Mouse (Mus musculus): ENCODE measurements at regions not wholly inside any gene's neighbourhood (a gene's known extent, or its start where the extent isn't known, plus 50 kb on each side); places are given as distances from the start of the nearest gene placed in this dataset.
A peak's percentile ranks its signal among the peaks of the same experiment; 100 is the strongest.

GRCm38 (mm10) chr4:54704696-54705095 lies 240.2 kb upstream of the Zfp462 start:
- DNase-seq (ENCODE audit: extremely low spot score in 1 of 2, low spot score in 1 of 2) = no peak

- DNase-seq (ENCODE audit: extremely low spot score in 1 of 2, low spot score in 1 of 2) = no peak
Observed at GRCm38 (mm10) chr4:54709751-54710150, 235.1 kb upstream of the Zfp462 start.

GRCm38 (mm10) chr4:54712929-54713328 lies 231.9 kb upstream of the Zfp462 start:
- DNase-seq (ENCODE audit: extremely low spot score in 1 of 2, low spot score in 1 of 2) = no peak

GRCm38 (mm10) chr4:54714612-54715342 lies 230.1 kb upstream of the Zfp462 start:
- no peak for DNase-seq (ENCODE audit: extremely low spot score in 1 of 2, low spot score in 1 of 2)

- peak; percentile 17 to 58 for DNase-seq (ENCODE audit: extremely low spot score in 1 of 2, low spot score in 1 of 2)
Observed at GRCm38 (mm10) chr4:54718083-54718482, 226.8 kb upstream of the Zfp462 start.

GRCm38 (mm10) chr4:54739001-54739400 lies 205.8 kb upstream of the Zfp462 start:
- peak in 1 of 2 experiments; percentile 30 for DNase-seq (ENCODE audit: extremely low spot score in 1 of 2, low spot score in 1 of 2)

- peak; percentile 21 to 48 for DNase-seq (ENCODE audit: extremely low spot score in 1 of 2, low spot score in 1 of 2)
Observed at GRCm38 (mm10) chr4:54751458-54751857, 193.4 kb upstream of the Zfp462 start.

- no peak for DNase-seq (ENCODE audit: extremely low spot score in 1 of 2, low spot score in 1 of 2)
Observed at GRCm38 (mm10) chr4:54756441-54756840, 188.4 kb upstream of the Zfp462 start.

- peak; percentile 8 to 65 for DNase-seq (ENCODE audit: extremely low spot score in 1 of 2, low spot score in 1 of 2)
Observed at GRCm38 (mm10) chr4:54757715-54758500, 186.9 kb upstream of the Zfp462 start.

GRCm38 (mm10) chr4:54758501-54758829 lies 186.4 kb upstream of the Zfp462 start:
- no peak for DNase-seq (ENCODE audit: extremely low spot score in 1 of 2, low spot score in 1 of 2)

GRCm38 (mm10) chr4:54761257-54761656 lies 183.6 kb upstream of the Zfp462 start:
- no peak for DNase-seq (ENCODE audit: extremely low spot score in 1 of 2, low spot score in 1 of 2)

- DNase-seq (ENCODE audit: extremely low spot score in 1 of 2, low spot score in 1 of 2) = peak in 1 of 2 experiments; percentile 36
Observed at GRCm38 (mm10) chr4:54765045-54765444, 179.8 kb upstream of the Zfp462 start.

GRCm38 (mm10) chr4:54767506-54768200 lies 177.2 kb upstream of the Zfp462 start:
- DNase-seq (ENCODE audit: extremely low spot score in 1 of 2, low spot score in 1 of 2) = no peak

GRCm38 (mm10) chr4:54768836-54769235 lies 176.0 kb upstream of the Zfp462 start:
- DNase-seq (ENCODE audit: extremely low spot score in 1 of 2, low spot score in 1 of 2) = no peak

- DNase-seq (ENCODE audit: extremely low spot score in 1 of 2, low spot score in 1 of 2) = peak; percentile 46 to 79
Observed at GRCm38 (mm10) chr4:54774066-54774465, 170.8 kb upstream of the Zfp462 start.

GRCm38 (mm10) chr4:54774717-54775116 lies 170.1 kb upstream of the Zfp462 start:
- peak in 1 of 2 experiments; percentile 11 for DNase-seq (ENCODE audit: extremely low spot score in 1 of 2, low spot score in 1 of 2)

GRCm38 (mm10) chr4:54780511-54780910 lies 164.3 kb upstream of the Zfp462 start:
- DNase-seq (ENCODE audit: extremely low spot score in 1 of 2, low spot score in 1 of 2) = no peak

GRCm38 (mm10) chr4:54791217-54791742 lies 153.6 kb upstream of the Zfp462 start:
- no peak for DNase-seq (ENCODE audit: extremely low spot score in 1 of 2, low spot score in 1 of 2)

- DNase-seq (ENCODE audit: extremely low spot score in 1 of 2, low spot score in 1 of 2) = no peak
Observed at GRCm38 (mm10) chr4:54793857-54794256, 151.0 kb upstream of the Zfp462 start.

GRCm38 (mm10) chr4:54795246-54795645 lies 149.6 kb upstream of the Zfp462 start:
- no peak for DNase-seq (ENCODE audit: extremely low spot score in 1 of 2, low spot score in 1 of 2)

- DNase-seq (ENCODE audit: extremely low spot score in 1 of 2, low spot score in 1 of 2) = no peak
Observed at GRCm38 (mm10) chr4:54798523-54798922, 146.3 kb upstream of the Zfp462 start.

All from frontal cortex, adult 2 months (tissue).